Mouse (Mus musculus) heart, embryonic 16.5 days (tissue): Measurements from ENCODE around the gene Gm20388. TPM values are rescaled to one million over a fixed set of nuclear protein-coding genes. Genes with fewer than 3 reads are reported as not detected.

Source experiments
- ATAC-seq: fragments of 200-750 bp; cut with Nextera tagmentation; replicated peaks from 2 replicates; pipeline ENCODE4 v1.8.0; 2017; ENCODE audit warnings: moderate number of reproducible peaks; ENCODE audit not compliant: insufficient read depth, low FRiP score; ENCODE audit errors: extremely low read depth
- H3K27ac ChIP-seq: fragments of 300-500 bp; sonication (generic); 2 replicates; pipeline ENCODE4 v1.5.1; 2014; ENCODE audit warnings: mild to moderate bottlenecking, low read length, control low read depth, moderate library complexity
- H3K27me3 ChIP-seq: fragments of 300-500 bp; sonication (generic); 2 replicates; pipeline ENCODE4 v1.6.1; 2014; ENCODE audit warnings: low read length, mixed read lengths; ENCODE audit not compliant: control insufficient read depth, insufficient read depth
- H3K36me3 ChIP-seq: fragments of 300-500 bp; sonication (generic); 2 replicates; pipeline ENCODE4 v1.6.1; 2014; ENCODE audit not compliant: control insufficient read depth, insufficient read depth
- H3K4me1 ChIP-seq: fragments of 300-500 bp; sonication (generic); 2 replicates; pipeline ENCODE4 v1.6.1; 2014; ENCODE audit warnings: low read length, mixed read lengths; ENCODE audit not compliant: control insufficient read depth, insufficient read depth
- H3K4me2 ChIP-seq: fragments of 300-500 bp; sonication (generic); 2 replicates; pipeline ENCODE4 v1.6.1; 2014; ENCODE audit warnings: low read depth, mild to moderate bottlenecking, control low read depth, low read length
- H3K4me3 ChIP-seq: fragments of 300-500 bp; sonication (generic); 2 replicates; pipeline ENCODE4 v1.5.1; 2014; ENCODE audit warnings: mild to moderate bottlenecking, control low read depth, low read length
- H3K9ac ChIP-seq: fragments of 300-500 bp; sonication (generic); 2 replicates; pipeline ENCODE4 v1.6.1; 2014; ENCODE audit warnings: low read length, control low read depth
- H3K9me3 ChIP-seq: fragments of 300-500 bp; sonication (generic); replicated peaks from 2 replicates; pipeline ENCODE4 v1.6.1; 2016; ENCODE audit warnings: low read length; ENCODE audit not compliant: control insufficient read depth
- WGBS: fragments of 180-500 bp; shearing (Covaris S2); extraction: QIAGEN DNeasy Blood & Tissue Kit; methylation state at CpG from one replicate; pipeline ENCODE4 v1.1.7; 2014; 5-methylcytosine and 5-hydroxymethylcytosine counted together
- polyA plus RNA-seq: library from polyadenylated mRNA; unstranded; fragments of >200 nt; fragmentation: Nextera tagmentation; extraction: Ambion mirVana; gene quantifications from 2 replicates; pipeline ENCODE4 v1.2.1, GENCODE M21; 2015

The Gm20388 gene
- polyA plus RNA-seq, 1 experiment from 2014 or later: 4.5 TPM

- H3K9ac ChIP-seq: no peak overlapping the region
- no peak overlapping the region for H3K4me2 ChIP-seq
- peaks cover 24% of the 10 kb centered on the region for H3K4me1 ChIP-seq
- no peak overlapping the region for H3K4me3 ChIP-seq
- 83% methylated on average over 7 of the region's 7 CpGs for WGBS
- H3K27me3 ChIP-seq: no peaks in the 10 kb centered on the region
- no peaks in the 10 kb centered on the region for H3K36me3 ChIP-seq
- no peak for ATAC-seq
- no peaks in the 10 kb centered on the region for H3K9me3 ChIP-seq
- H3K27ac ChIP-seq: no peak overlapping the region
These were observed 2035.7 kb downstream of the Gm20388 start for GRCm38 (mm10) chr8:121946351-121946750.

GRCm38 (mm10) chr8:121947047-121947752 lies 2036.6 kb downstream of the Gm20388 start:
- WGBS: 34% methylated on average over 19 of the region's 19 CpGs

GRCm38 (mm10) chr8:121947753-121948141 lies 2037.1 kb downstream of the Gm20388 start:
- no peaks in the 10 kb centered on the region for H3K9me3 ChIP-seq
- peaks cover 38% of the 10 kb centered on the region for H3K4me1 ChIP-seq
- H3K27ac ChIP-seq: peak overlapping the region; percentile 79
- no peaks in the 10 kb centered on the region for H3K36me3 ChIP-seq
- peak; percentile 21; the same call in 1 of the 2 replicates for ATAC-seq
- peak overlapping the region; percentile 62 for H3K9ac ChIP-seq
- under 1% methylated on average over 18 of the region's 18 CpGs for WGBS
- H3K4me2 ChIP-seq: peak overlapping the region; percentile 65
- peak overlapping the region; percentile 52 for H3K4me3 ChIP-seq
- H3K27me3 ChIP-seq: no peaks in the 10 kb centered on the region

More at GRCm38 (mm10) chr8:121947047-121947752, 2036.6 kb downstream of the Gm20388 start:
- H3K4me1 ChIP-seq: peaks cover 32% of the 10 kb centered on the region
- no peaks in the 10 kb centered on the region for H3K9me3 ChIP-seq
- H3K4me2 ChIP-seq: peak overlapping the region; percentile 65
- H3K27ac ChIP-seq: peak overlapping the region; percentile 79
- no peaks in the 10 kb centered on the region for H3K36me3 ChIP-seq
- no peaks in the 10 kb centered on the region for H3K27me3 ChIP-seq
- H3K9ac ChIP-seq: peak overlapping the region; percentile 62
- no peak for ATAC-seq
- peak overlapping the region; percentile 52 for H3K4me3 ChIP-seq

GRCm38 (mm10) chr8:121948321-121949145 lies 2037.9 kb downstream of the Gm20388 start:
- peak overlapping the region; percentile 62 for H3K9ac ChIP-seq
- H3K4me1 ChIP-seq: peaks cover 43% of the 10 kb centered on the region
- 49% methylated on average over 19 of the region's 19 CpGs for WGBS

GRCm38 (mm10) chr8:121949222-121949800 lies 2038.7 kb downstream of the Gm20388 start, which contains the start of gene Banp:
TSS of gene Banp (plus strand) at chr8:121949750.
- H3K4me2 ChIP-seq: peak within 1 kb of the TSS; percentile 94
- no peaks in the 10 kb centered on the region for H3K36me3 ChIP-seq
- no peaks in the 10 kb centered on the region for H3K27me3 ChIP-seq
- no peak for ATAC-seq
- H3K9ac ChIP-seq: peak within 1 kb of the TSS; percentile 95
- no peaks in the 10 kb centered on the region for H3K9me3 ChIP-seq
- H3K4me1 ChIP-seq: peaks cover 43% of the 10 kb centered on the region
- peak within 1 kb of the TSS; percentile 88 for H3K4me3 ChIP-seq
- WGBS: 57% methylated on average over 6 of the region's 6 CpGs
- peak within 1 kb of the TSS; percentile 97 for H3K27ac ChIP-seq

More at GRCm38 (mm10) chr8:121948321-121949145, 2037.9 kb downstream of the Gm20388 start:
- no peaks in the 10 kb centered on the region for H3K27me3 ChIP-seq
- peak overlapping the region; percentile 52 for H3K4me3 ChIP-seq
- no peaks in the 10 kb centered on the region for H3K9me3 ChIP-seq
- H3K27ac ChIP-seq: peak overlapping the region; percentile 79
- no peak for ATAC-seq
- H3K4me2 ChIP-seq: peak overlapping the region; percentile 65
- H3K36me3 ChIP-seq: no peaks in the 10 kb centered on the region

GRCm38 (mm10) chr8:121949941-121950748 lies 2039.5 kb downstream of the Gm20388 start:
- peak; percentile 94 for ATAC-seq
- peak overlapping the region; percentile 97 for H3K27ac ChIP-seq
- H3K36me3 ChIP-seq: peaks cover 4% of the 10 kb centered on the region; the same call in 1 of the 2 replicates
- under 1% methylated on average over 60 of the region's 66 CpGs for WGBS
- H3K4me1 ChIP-seq: peaks cover 43% of the 10 kb centered on the region
- H3K9ac ChIP-seq: peak overlapping the region; percentile 95
- peak overlapping the region; percentile 88 for H3K4me3 ChIP-seq
- H3K4me2 ChIP-seq: peak overlapping the region; percentile 94
- H3K27me3 ChIP-seq: no peaks in the 10 kb centered on the region
- H3K9me3 ChIP-seq: no peaks in the 10 kb centered on the region

- H3K9ac ChIP-seq: peak overlapping the region; percentile 95
- peak overlapping the region; percentile 88 for H3K4me3 ChIP-seq
- peak overlapping the region; percentile 97 for H3K27ac ChIP-seq
- whole genome bisulfite sequencing: under 1% methylated on average over 86 of the region's 97 CpGs
- peak; percentile 5 for ATAC-seq
- H3K27me3 ChIP-seq: no peaks in the 10 kb centered on the region
- H3K36me3 ChIP-seq: peaks cover 7% of the 10 kb centered on the region
- H3K9me3 ChIP-seq: no peaks in the 10 kb centered on the region
- H3K4me1 ChIP-seq: peaks cover 49% of the 10 kb centered on the region
- H3K4me2 ChIP-seq: peak overlapping the region; percentile 94
These were observed 2040.4 kb downstream of the Gm20388 start for GRCm38 (mm10) chr8:121950749-121951655.
